Mouse (Mus musculus) right cerebral cortex, adult 18-20 months (tissue): ENCODE measurements around the gene Clcn1.

Source experiments
- DNase-seq: peaks from one replicate; pipeline ENCODE4 v3.0.0; 2022; ENCODE audit warnings: mixed read lengths

The Clcn1 gene

GRCm38 (mm10) chr6:42350968-42351775, 64.7 kb downstream of the Clcn1 start:
- DNase-seq: no peak

GRCm38 (mm10) chr6:42351776-42352485, 65.4 kb downstream of the Clcn1 start:
- no peak for DNase-seq

GRCm38 (mm10) chr6:42352486-42352846, 66.0 kb downstream of the Clcn1 start:
- DNase-seq: no peak

- DNase-seq: no peak
These were observed 66.7 kb downstream of the Clcn1 start for GRCm38 (mm10) chr6:42353180-42353579.

- DNase-seq: peak; percentile 40
These were observed 67.9 kb downstream of the Clcn1 start for GRCm38 (mm10) chr6:42354076-42355019.

GRCm38 (mm10) chr6:42355366-42355765, 68.9 kb downstream of the Clcn1 start:
- DNase-seq: no peak

- no peak for DNase-seq
These were observed 69.5 kb downstream of the Clcn1 start for GRCm38 (mm10) chr6:42355794-42356600.

- DNase-seq: no peak
These were observed 70.4 kb downstream of the Clcn1 start for GRCm38 (mm10) chr6:42356913-42357312.

GRCm38 (mm10) chr6:42357901-42358300, 71.4 kb downstream of the Clcn1 start:
- no peak for DNase-seq

- DNase-seq: no peak
These were observed 72.4 kb downstream of the Clcn1 start for GRCm38 (mm10) chr6:42358901-42359300.

GRCm38 (mm10) chr6:42359364-42360147, 73.1 kb downstream of the Clcn1 start:
- DNase-seq: no peak

- DNase-seq: no peak
These were observed 73.9 kb downstream of the Clcn1 start for GRCm38 (mm10) chr6:42360231-42360840.

GRCm38 (mm10) chr6:42361041-42361895, 74.8 kb downstream of the Clcn1 start:
- DNase-seq: no peak

- no peak for DNase-seq
These were observed 75.6 kb downstream of the Clcn1 start for GRCm38 (mm10) chr6:42362074-42362473.

GRCm38 (mm10) chr6:42362497-42362896, 76.0 kb downstream of the Clcn1 start:
- DNase-seq: no peak

GRCm38 (mm10) chr6:42362974-42363373, 76.5 kb downstream of the Clcn1 start:
- DNase-seq: no peak

GRCm38 (mm10) chr6:42364066-42364465, 77.6 kb downstream of the Clcn1 start:
- DNase-seq: no peak

- DNase-seq: no peak
These were observed 78.1 kb downstream of the Clcn1 start for GRCm38 (mm10) chr6:42364607-42365006.

GRCm38 (mm10) chr6:42365215-42365614, 78.7 kb downstream of the Clcn1 start:
- DNase-seq: no peak
